Mouse (Mus musculus) heart, embryonic 15.5 days (tissue): Measurements from ENCODE around the gene Clta. TPM values are rescaled to one million over a fixed set of nuclear protein-coding genes. Genes with fewer than 3 reads are reported as not detected.
"Not testable (repeated sequence)": the region's sequence is repeated elsewhere in the genome, so short reads cannot be mapped to it uniquely, and the experiment has no call there.

ENCODE experiments used
- ATAC-seq: fragments of 200-750 bp; cut with Nextera tagmentation; replicated peaks from 2 replicates; pipeline ENCODE4 v1.8.0; 2017; ENCODE audit warnings: low read depth, moderate TSS enrichment; ENCODE audit not compliant: insufficient number of reproducible peaks, insufficient read depth, low FRiP score
- H3K27ac ChIP-seq: fragments of 300-500 bp; sonication (generic); 2 replicates; pipeline ENCODE4 v1.5.1; 2015; ENCODE audit warnings: mild to moderate bottlenecking, inconsistent platforms
- H3K27me3 ChIP-seq: fragments of 300-500 bp; sonication (generic); 2 replicates; pipeline ENCODE4 v1.6.1; 2015; ENCODE audit warnings: inconsistent platforms
- H3K36me3 ChIP-seq: fragments of 300-500 bp; sonication (generic); 2 replicates; pipeline ENCODE4 v1.6.1; 2015; ENCODE audit warnings: mild to moderate bottlenecking, inconsistent platforms
- H3K4me1 ChIP-seq: fragments of 300-500 bp; sonication (generic); replicated peaks from 2 replicates; pipeline ENCODE4 v1.6.1; 2015; ENCODE audit warnings: inconsistent platforms
- H3K4me2 ChIP-seq: fragments of 300-500 bp; sonication (generic); 2 replicates; pipeline ENCODE4 v1.6.1; 2015; ENCODE audit warnings: inconsistent platforms, mild to moderate bottlenecking, moderate library complexity
- H3K4me3 ChIP-seq: fragments of 300-500 bp; sonication (generic); 2 replicates; pipeline ENCODE4 v1.5.1; 2015; ENCODE audit warnings: mild to moderate bottlenecking, inconsistent platforms
- H3K9ac ChIP-seq: fragments of 300-500 bp; sonication (generic); 2 replicates; pipeline ENCODE4 v1.6.1; 2015; ENCODE audit warnings: mild to moderate bottlenecking, inconsistent platforms
- H3K9me3 ChIP-seq: fragments of 300-500 bp; sonication (generic); replicated peaks from 2 replicates; pipeline ENCODE4 v1.6.1; 2016; ENCODE audit warnings: inconsistent platforms
- WGBS: fragments of 180-500 bp; shearing (Covaris S2); methylation state at CpG from one replicate; pipeline ENCODE4 v1.1.7; 2015; ENCODE audit warnings: mixed read lengths; 5-methylcytosine and 5-hydroxymethylcytosine counted together
- polyA plus RNA-seq: library from polyadenylated mRNA; unstranded; fragments of >200 nt; fragmentation: Nextera tagmentation; extraction: Ambion mirVana; gene quantifications from 2 replicates; pipeline ENCODE4 v1.2.1, GENCODE M21; 2015

Clta gene
- polyA plus RNA-seq, 1 experiment from 2014 or later: 130 TPM

DNA sequence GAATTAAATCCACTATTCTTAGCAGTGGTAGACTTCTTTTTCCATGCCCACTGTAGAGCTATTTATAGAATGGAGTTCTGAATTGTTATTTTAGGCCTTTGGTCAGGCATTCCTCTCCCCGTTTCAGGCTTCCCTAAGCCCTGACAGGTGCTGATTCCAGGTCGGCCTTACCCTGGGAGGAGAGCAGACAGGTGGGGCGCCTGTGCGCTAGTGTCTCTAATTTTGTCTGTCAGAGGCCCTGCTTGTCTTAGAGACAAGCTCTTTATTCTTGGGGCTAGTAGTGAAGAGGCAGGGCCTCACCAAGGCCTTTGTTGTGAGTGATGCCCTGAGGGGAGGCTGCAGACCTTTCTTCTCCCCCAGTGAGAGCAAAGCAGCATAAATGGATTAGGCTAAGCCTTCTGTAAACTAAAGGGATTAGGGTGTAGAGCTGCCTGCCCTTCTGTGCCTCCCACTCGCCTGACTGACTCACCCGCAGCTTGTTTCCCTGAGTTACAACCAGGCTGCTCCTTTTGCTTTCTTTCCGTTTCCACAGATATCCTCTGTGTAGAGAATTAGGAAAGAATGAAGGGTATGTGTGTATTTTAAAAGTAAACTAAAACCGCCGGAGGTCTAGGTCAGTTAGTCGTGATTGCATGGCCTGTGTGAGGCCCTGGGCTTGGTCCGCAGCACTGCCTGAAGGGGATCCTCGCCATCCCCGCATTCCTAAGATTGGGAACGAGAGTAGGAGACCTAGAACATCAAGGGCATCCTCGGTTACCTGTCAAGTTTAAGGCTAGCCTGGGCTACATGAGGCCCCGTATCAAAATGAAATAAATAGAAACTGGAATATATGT lies 24.3 kb downstream of the Clta start:
- Histone ChIP-seq H3K9ac (peak overlapping the region; percentile 31), H3K4me1 (peaks cover 41% of the 10 kb centered on the region), H3K4me3 (no peak overlapping the region), H3K27me3 (no peaks in the 10 kb centered on the region), H3K36me3 (peaks cover 75% of the 10 kb centered on the region), H3K27ac (peak overlapping the region; percentile 96), H3K9me3 (no peaks in the 10 kb centered on the region), H3K4me2 (peak overlapping the region; percentile 47)
- 43% methylated on average over 16 of the region's 16 CpGs for WGBS
- peak; percentile 61 for ATAC-seq

DNA sequence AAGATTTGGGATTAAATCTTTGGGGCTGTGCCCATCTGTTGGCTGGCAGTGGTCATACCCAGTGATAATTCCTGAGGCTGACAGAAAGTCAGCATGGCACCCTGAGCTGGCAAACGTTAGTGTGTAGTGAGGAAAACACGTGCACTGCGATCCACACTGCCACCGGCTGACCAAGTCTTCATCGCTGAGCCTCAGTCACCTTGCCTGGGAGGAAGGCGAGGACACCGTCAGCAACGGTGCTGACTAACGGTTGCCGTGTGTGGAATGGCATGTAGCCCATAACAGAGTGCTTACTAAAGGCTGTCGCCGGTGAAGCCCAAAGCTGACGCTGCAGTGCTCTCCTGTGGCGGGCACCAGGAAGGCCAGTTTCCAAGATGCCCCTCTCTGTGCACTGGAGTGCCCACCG lies 25.4 kb downstream of the Clta start:
- H3K4me1 ChIP-seq: peaks cover 41% of the 10 kb centered on the region
- no peak overlapping the region for H3K9ac ChIP-seq
- no peak overlapping the region for H3K4me3 ChIP-seq
- 66% methylated on average over 15 of the region's 15 CpGs for WGBS
- no peak overlapping the region for H3K4me2 ChIP-seq
- no peaks in the 10 kb centered on the region for H3K9me3 ChIP-seq
- H3K27me3 ChIP-seq: no peaks in the 10 kb centered on the region
- peaks cover 68% of the 10 kb centered on the region for H3K36me3 ChIP-seq
- H3K27ac ChIP-seq: peak overlapping the region; percentile 96
- peak; percentile 58; the same call in 1 of the 2 replicates for ATAC-seq

DNA sequence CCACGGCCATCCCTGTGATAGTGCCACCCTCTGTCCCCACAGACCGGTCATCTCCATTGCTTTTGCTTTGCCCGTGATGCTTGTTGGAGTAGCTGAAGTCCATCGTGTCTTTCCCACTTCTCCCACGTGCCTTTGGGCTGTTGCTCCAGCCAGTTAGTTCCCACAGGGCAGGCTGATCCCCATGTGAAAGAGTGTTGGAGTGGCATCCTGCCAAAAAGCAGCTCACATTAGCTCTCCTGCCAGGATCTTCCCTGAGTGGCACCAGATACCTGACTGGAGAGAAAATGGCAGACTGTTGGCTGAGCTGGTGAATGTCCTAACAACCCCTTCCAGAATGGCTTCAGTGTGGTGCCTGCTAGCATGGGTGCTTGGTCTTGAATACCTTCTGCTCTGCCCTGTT lies 27.3 kb downstream of the Clta start:
- H3K9me3 ChIP-seq: no peaks in the 10 kb centered on the region
- H3K4me3 ChIP-seq: no peak overlapping the region
- ATAC-seq: peak; percentile 35; the same call in 1 of the 2 replicates
- H3K4me1 ChIP-seq: peaks cover 41% of the 10 kb centered on the region
- no peaks in the 10 kb centered on the region for H3K27me3 ChIP-seq
- H3K4me2 ChIP-seq: no peak overlapping the region
- peak overlapping the region; percentile 13; the same call in 1 of the 2 replicates for H3K27ac ChIP-seq
- no peak overlapping the region for H3K9ac ChIP-seq
- H3K36me3 ChIP-seq: peaks cover 54% of the 10 kb centered on the region
- WGBS: 70% methylated on average over 5 of the region's 5 CpGs

DNA sequence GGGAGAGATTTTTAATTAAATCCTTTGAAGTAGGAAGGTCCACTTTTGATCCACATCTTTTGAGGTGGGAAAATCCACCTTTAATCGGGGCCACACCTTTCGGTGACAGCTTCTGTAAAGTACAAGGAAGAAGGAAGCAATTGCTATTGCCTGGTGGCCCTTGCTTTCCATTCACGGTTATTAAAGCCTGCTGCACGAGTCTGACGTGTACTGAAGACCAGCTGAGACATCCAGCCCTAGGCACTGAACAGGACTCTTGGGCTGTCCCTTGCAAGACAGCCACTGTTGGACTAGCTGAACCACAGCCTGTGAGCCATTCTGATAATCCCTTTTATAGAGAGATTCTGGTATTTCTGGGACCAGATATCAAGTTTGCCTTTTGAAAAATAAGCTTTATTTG lies 32.2 kb downstream of the Clta start:
- no peak overlapping the region for H3K4me3 ChIP-seq
- 74% methylated on average over 5 of the region's 5 CpGs for WGBS
- no peak overlapping the region for H3K4me2 ChIP-seq
- ATAC-seq: no peak
- no peaks in the 10 kb centered on the region for H3K27me3 ChIP-seq
- no peaks in the 10 kb centered on the region for H3K9me3 ChIP-seq
- no peak overlapping the region for H3K27ac ChIP-seq
- H3K36me3 ChIP-seq: peaks cover 74% of the 10 kb centered on the region
- no peak overlapping the region for H3K9ac ChIP-seq
- H3K4me1 ChIP-seq: peaks cover 3% of the 10 kb centered on the region

DNA sequence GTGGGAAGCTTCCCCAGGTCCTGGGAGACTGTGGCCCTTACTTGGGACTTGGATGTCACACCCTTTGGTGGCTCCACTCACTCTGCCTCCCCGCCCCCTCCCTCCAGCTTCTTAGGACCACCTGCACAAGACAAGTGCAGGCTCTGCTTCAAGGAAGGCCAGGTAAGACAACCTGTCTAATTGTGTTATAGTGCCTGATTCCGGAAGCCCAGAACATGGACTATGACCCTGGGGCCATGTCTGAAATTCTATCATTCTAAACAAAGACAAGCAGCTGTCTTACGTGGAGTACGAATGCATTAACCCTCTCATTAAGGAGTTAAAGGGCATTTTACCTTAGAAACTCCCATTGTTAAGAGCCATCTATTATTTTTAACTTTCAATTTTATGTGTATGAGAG lies 36.5 kb downstream of the Clta start:
- Histone ChIP-seq H3K27me3 (no peaks in the 10 kb centered on the region), H3K4me3 (no peak overlapping the region), H3K9ac (no peak overlapping the region), H3K9me3 (no peaks in the 10 kb centered on the region), H3K4me1 (no peaks in the 10 kb centered on the region), H3K27ac (no peak overlapping the region), H3K4me2 (no peak overlapping the region), H3K36me3 (peaks cover 85% of the 10 kb centered on the region)
- no peak for ATAC-seq
- WGBS: 92% methylated on average over 4 of the region's 4 CpGs

DNA sequence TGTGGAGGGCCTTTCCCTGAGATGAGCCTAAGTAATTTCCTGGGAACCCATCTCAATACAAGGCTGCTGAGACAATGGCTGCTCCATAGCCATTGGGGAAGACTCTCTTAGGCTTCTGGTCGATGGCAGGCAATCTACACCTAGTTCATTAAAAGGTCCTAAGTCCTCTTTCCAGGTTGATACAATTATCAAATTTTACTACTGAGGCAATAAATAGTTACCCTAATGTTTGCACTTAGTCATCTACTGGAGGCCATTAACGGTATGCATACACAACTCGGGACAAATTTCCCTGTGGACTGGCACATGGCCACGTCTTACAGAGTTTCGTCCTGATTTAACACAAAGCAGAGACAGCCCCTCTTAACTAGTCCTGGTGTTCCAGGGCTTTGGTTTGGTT lies 38.2 kb downstream of the Clta start:
- Histone ChIP-seq H3K27ac (no peak overlapping the region), H3K4me3 (no peak overlapping the region), H3K9me3 (no peaks in the 10 kb centered on the region), H3K4me1 (no peaks in the 10 kb centered on the region), H3K36me3 (peaks cover 84% of the 10 kb centered on the region), H3K4me2 (no peak overlapping the region), H3K27me3 (no peaks in the 10 kb centered on the region), H3K9ac (no peak overlapping the region)
- ATAC-seq: no peak
- WGBS: 91% methylated on average over 5 of the region's 5 CpGs

DNA sequence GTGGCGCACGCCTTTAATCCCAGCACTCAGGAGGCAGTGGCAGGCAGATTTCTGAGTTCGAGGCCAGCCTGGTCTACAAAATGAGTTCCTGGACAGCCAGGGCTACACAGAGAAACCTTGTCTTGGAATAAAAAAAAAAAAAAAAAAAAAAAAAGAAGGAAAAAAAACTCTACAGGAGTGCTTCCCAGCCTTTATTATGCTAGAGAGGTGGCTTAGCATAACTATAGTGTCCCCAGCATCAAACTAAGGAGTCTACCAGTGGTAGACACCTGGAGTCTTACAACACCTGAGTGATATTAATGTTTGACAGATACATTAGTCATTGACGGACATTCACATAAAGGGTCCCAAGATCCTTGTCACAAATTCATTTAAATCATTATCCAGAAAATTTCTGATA lies 38.9 kb downstream of the Clta start:
- not testable (repeated sequence) for H3K4me1 ChIP-seq, H3K4me3 ChIP-seq, H3K27me3 ChIP-seq, H3K4me2 ChIP-seq, H3K9me3 ChIP-seq, H3K27ac ChIP-seq, H3K9ac ChIP-seq, ATAC-seq
- peaks cover 84% of the 10 kb centered on the region for H3K36me3 ChIP-seq
- WGBS: 89% methylated on average over 4 of the region's 4 CpGs

DNA sequence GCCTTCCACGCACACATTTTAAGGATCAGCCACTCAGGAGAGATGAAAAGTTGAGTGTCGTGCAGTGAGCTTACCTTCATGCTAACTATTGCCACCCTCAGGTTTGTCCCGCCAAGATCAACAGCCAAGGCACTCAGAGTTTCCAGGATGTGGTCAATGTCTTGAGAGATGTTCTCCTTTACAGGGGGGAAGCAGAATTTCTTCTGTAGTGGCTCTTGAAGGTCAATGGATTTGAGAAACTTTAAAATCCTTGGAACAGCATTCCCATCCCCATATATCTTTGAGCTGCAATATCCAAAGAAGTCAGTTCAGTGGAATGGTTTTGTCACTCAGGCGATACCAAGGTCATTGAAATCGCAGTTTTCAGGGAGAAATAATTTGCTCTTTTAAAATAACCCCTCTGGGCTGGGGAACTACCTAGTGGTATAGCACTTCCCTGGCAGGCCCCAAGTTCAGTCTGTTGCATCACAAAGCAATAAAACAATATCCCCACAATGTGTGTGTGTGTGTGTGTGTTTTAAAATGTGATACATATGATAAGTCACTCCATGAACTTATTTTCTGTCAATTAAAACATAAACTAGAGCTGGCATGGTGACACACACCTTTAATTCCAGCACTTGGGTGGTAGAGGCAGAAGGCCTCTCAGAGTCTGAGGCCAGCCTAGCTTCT lies 40.6 kb downstream of the Clta start:
- Histone ChIP-seq H3K4me3 (no peak overlapping the region), H3K9me3 (no peaks in the 10 kb centered on the region), H3K4me1 (no peaks in the 10 kb centered on the region), H3K36me3 (peaks cover 76% of the 10 kb centered on the region), H3K27ac (no peak overlapping the region), H3K4me2 (no peak overlapping the region), H3K9ac (no peak overlapping the region), H3K27me3 (no peaks in the 10 kb centered on the region)
- no peak for ATAC-seq
- WGBS: 90% methylated on average over 5 of the region's 5 CpGs

DNA sequence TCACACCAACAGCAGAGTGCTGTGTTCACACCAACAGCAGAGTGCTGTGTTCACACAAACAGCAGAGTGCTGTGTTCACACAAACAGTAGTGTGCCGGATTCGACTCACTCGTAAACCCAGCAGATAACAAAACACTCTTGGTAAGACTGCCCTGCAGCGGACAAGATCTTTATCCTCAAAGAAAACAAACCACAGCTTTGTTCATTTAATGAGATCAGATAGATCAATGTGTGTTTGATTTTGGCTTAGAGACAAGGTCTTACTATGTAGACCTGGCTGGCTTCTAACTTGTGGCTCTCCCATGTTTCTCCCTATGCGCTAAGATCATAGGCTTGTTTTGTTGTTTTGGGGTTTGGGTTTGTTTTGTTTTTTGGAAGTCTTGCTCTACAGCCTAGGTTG lies 41.8 kb downstream of the Clta start:
- Histone ChIP-seq H3K36me3 (peaks cover 69% of the 10 kb centered on the region), H3K4me1 (no peaks in the 10 kb centered on the region), H3K27ac (no peak overlapping the region), H3K4me3 (no peak overlapping the region), H3K9me3 (no peaks in the 10 kb centered on the region), H3K9ac (no peak overlapping the region), H3K27me3 (no peaks in the 10 kb centered on the region), H3K4me2 (no peak overlapping the region)
- WGBS: 62% methylated on average over 5 of the region's 5 CpGs
- ATAC-seq: no peak

DNA sequence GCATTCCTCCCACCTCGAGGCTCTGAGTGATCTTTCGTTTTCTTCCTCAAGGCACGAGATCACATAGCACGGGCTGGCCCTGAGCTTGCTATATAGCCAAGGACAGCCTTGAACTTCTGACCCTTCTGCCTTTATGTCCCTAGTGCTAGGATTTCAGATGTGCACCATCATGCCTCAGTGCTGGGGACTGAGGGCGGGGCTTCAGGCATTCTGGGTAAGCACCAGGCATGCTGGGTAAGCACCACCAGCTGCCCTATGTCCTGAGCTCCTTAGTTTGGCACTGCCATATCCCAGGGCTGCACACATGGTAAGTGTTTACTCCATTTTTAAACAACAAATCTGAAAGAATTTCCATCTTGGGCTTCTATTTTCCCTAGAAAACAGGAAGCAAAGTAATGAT lies 45.6 kb downstream of the Clta start:
- WGBS: 92% methylated on average over 5 of the region's 5 CpGs
- H3K36me3 ChIP-seq: peaks cover 51% of the 10 kb centered on the region
- no peak overlapping the region for H3K27ac ChIP-seq

DNA sequence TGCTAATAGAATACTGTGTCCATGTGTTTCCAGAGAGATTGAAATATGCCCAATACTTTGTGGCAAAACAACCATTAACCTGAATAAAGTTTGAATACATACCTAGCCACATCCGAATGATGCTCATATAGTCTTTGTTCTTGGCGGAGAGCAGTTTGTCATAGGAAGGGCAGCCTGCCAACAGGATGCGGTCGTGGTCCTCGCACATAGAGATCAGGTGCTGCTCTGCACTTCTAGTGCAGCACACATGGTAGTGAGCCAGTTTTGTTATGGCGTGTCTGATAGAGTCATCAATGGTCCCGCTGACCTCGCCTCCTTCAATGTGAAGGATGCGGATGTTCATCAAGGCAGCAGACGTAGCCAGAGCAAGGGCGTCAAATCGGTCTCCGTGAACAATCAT lies 55.4 kb downstream of the Clta start:
- no peak for ATAC-seq
- Histone ChIP-seq H3K27ac (no peak overlapping the region), H3K36me3 (peaks cover 22% of the 10 kb centered on the region), H3K4me1 (peaks cover 5% of the 10 kb centered on the region), H3K27me3 (no peaks in the 10 kb centered on the region), H3K9ac (no peak overlapping the region), H3K9me3 (no peaks in the 10 kb centered on the region), H3K4me3 (no peak overlapping the region), H3K4me2 (no peak overlapping the region)
- WGBS: 91% methylated on average over 13 of the region's 13 CpGs

More for the DNA sequence above, 45.6 kb downstream of the Clta start:
- H3K4me3 ChIP-seq: no peak overlapping the region
- no peak overlapping the region for H3K4me2 ChIP-seq
- no peak overlapping the region for H3K9ac ChIP-seq
- ATAC-seq: no peak
- no peaks in the 10 kb centered on the region for H3K9me3 ChIP-seq
- peaks cover 4% of the 10 kb centered on the region for H3K4me1 ChIP-seq
- H3K27me3 ChIP-seq: no peaks in the 10 kb centered on the region
